Mouse (Mus musculus) myocyte (in vitro differentiated cells): ENCODE data around the gene Ankrd13b. TPM values are rescaled to one million over a fixed set of nuclear protein-coding genes. Genes with fewer than 3 reads are reported as not detected.

ENCODE experiments used
- H3K27me3 ChIP-seq: one replicate; pipeline ENCODE4 v1.6.1; 2011; ENCODE audit not compliant: control insufficient read depth, insufficient read depth, insufficient read length
- H3K36me3 ChIP-seq: one replicate; pipeline ENCODE4 v1.6.1; 2011; ENCODE audit not compliant: control insufficient read depth, insufficient read depth
- H3K4me2 ChIP-seq: one replicate; pipeline ENCODE4 v1.6.1; 2011; ENCODE audit warnings: low read depth, control low read depth
- H3K4me3 ChIP-seq: one replicate; pipeline ENCODE4 v1.5.1; 2011; ENCODE audit warnings: mild to moderate bottlenecking, control low read depth, moderate library complexity
- H3K79me2 ChIP-seq: one replicate; pipeline ENCODE4 v1.6.1; 2011; ENCODE audit not compliant: control insufficient read depth, insufficient read depth
- H3ac ChIP-seq: one replicate; pipeline ENCODE4 v1.6.1; 2011; ENCODE audit not compliant: control insufficient read depth, insufficient read length
- CEBPB ChIP-seq: IDR thresholded peaks from 2 replicates; pipeline ENCODE4 v1.6.1; 2011; ENCODE audit warnings: mild to moderate bottlenecking, moderate library complexity; ENCODE audit not compliant: poor library complexity, insufficient read depth, severe bottlenecking
- E2F4 ChIP-seq: IDR thresholded peaks from one replicate; pipeline ENCODE4 v1.6.1; 2011; ENCODE audit warnings: mild to moderate bottlenecking, control low read depth, moderate library complexity; ENCODE audit not compliant: insufficient read depth
- MAX ChIP-seq: IDR thresholded peaks from one replicate; pipeline ENCODE4 v1.6.1; 2011; ENCODE audit warnings: low read depth, mild to moderate bottlenecking, control low read depth
- MYOD1 ChIP-seq, 3 experiments: IDR thresholded peaks; one replicate each; pipeline ENCODE4 v1.6.1; 2011; ENCODE audit warnings: control low read depth in 2 of 3, low read depth in 2 of 3, mild to moderate bottlenecking in 2 of 3, moderate library complexity in 1 of 3; ENCODE audit not compliant: insufficient read length in 2 of 3, control insufficient read depth in 1 of 3
- MYOG ChIP-seq, 3 experiments: IDR thresholded peaks; one replicate each; pipeline ENCODE4 v1.6.1; 2011; ENCODE audit warnings: control low read depth in 2 of 3, low read depth in 2 of 3, mild to moderate bottlenecking in 2 of 3; ENCODE audit not compliant: insufficient read length in 2 of 3, control insufficient read depth in 1 of 3, insufficient read depth in 1 of 3
- POLR2A ChIP-seq: IDR thresholded peaks from one replicate; pipeline ENCODE4 v1.6.1; 2011; ENCODE audit warnings: low read depth, mild to moderate bottlenecking, control low read depth, moderate library complexity; ENCODE audit not compliant: insufficient read length
- POLR2AphosphoS2 ChIP-seq: IDR thresholded peaks from one replicate; pipeline ENCODE4 v1.6.1; 2011; ENCODE audit warnings: low read depth, control low read depth; ENCODE audit not compliant: insufficient read length
- REST ChIP-seq: IDR thresholded peaks from one replicate; pipeline ENCODE4 v1.6.1; 2011; ENCODE audit warnings: mild to moderate bottlenecking, control low read depth, moderate library complexity; ENCODE audit not compliant: insufficient read depth, insufficient read length
- SRF ChIP-seq: IDR thresholded peaks from one replicate; pipeline ENCODE4 v1.6.1; 2011; ENCODE audit warnings: low read depth; ENCODE audit not compliant: control insufficient read depth, insufficient read length
- TCF12 ChIP-seq: IDR thresholded peaks from one replicate; pipeline ENCODE4 v1.6.1; 2011; ENCODE audit warnings: mild to moderate bottlenecking, control low read depth; ENCODE audit not compliant: poor library complexity, insufficient read depth, severe bottlenecking
- TCF3 ChIP-seq: IDR thresholded peaks from one replicate; pipeline ENCODE4 v1.6.1; 2011; ENCODE audit warnings: low read depth, control low read depth; ENCODE audit not compliant: insufficient read length
- USF1 ChIP-seq: IDR thresholded peaks from one replicate; pipeline ENCODE4 v1.6.1; 2011; ENCODE audit warnings: low read depth, mild to moderate bottlenecking, control low read depth, moderate library complexity
- polyA plus RNA-seq: library from polyadenylated mRNA; unstranded; fragments of >200 nt; fragmentation: generic; extraction: Trizol; gene quantifications from one replicate; pipeline ENCODE4 v1.2.1, GENCODE M21; 2012; ENCODE audit warnings: missing spikeins

Gene Ankrd13b
- polyA plus RNA-seq, 1 experiment, result 46.0 TPM

GRCm38 (mm10) chr11:77525804-77526486 lies 36.5 kb upstream of the Ankrd13b start:
- no peak overlapping the region for H3K4me3 ChIP-seq
- H3K4me2 ChIP-seq, result no peak overlapping the region
- no peaks in the 10 kb centered on the region for H3K79me2 ChIP-seq
- TF ChIP-seq MAX (no peak), POLR2AphosphoS2 (peak; percentile 46), REST (no peak)
- H3K36me3 ChIP-seq, result no peaks in the 10 kb centered on the region
- H3ac ChIP-seq, result no peak overlapping the region
- H3K27me3 ChIP-seq, result no peaks in the 10 kb centered on the region

GRCm38 (mm10) chr11:77520601-77521529 lies 31.4 kb upstream of the Ankrd13b start:
- no peaks in the 10 kb centered on the region for H3K36me3 ChIP-seq
- no peak overlapping the region for H3K4me2 ChIP-seq
- H3K4me3 ChIP-seq, result no peak overlapping the region
- TF ChIP-seq MYOD1 (IDR thresholded peaks at IDR 0.05; ENCODE audit: control insufficient read depth in 1 of 3, insufficient read length in 2 of 3, low read depth in 2 of 3) (no peak), TCF12 (no peak), USF1 (no peak), POLR2A (no peak), SRF (no peak)
- H3K27me3 ChIP-seq, result no peaks in the 10 kb centered on the region
- no peak overlapping the region for H3ac ChIP-seq
- no peaks in the 10 kb centered on the region for H3K79me2 ChIP-seq

GRCm38 (mm10) chr11:77519043-77519442 lies 29.6 kb upstream of the Ankrd13b start, which contains the start of gene Gm10392:
Gene Gm10392, minus strand, starts transcription at chr11:77519198.
- H3K36me3 ChIP-seq, result no peaks in the 10 kb centered on the region
- no peak within 1 kb of the TSS for H3K4me3 ChIP-seq
- H3ac ChIP-seq, result no peak within 1 kb of the TSS
- no peaks in the 10 kb centered on the region for H3K79me2 ChIP-seq
- no peak within 1 kb of the TSS for H3K4me2 ChIP-seq
- TF ChIP-seq E2F4 (no peak), SRF (no peak), MYOD1 (IDR thresholded peaks at IDR 0.05; ENCODE audit: control insufficient read depth in 1 of 3, insufficient read length in 2 of 3, low read depth in 2 of 3) (no peak), USF1 (no peak), TCF12 (no peak), MAX (no peak), MYOG (IDR thresholded peaks at IDR 0.05; ENCODE audit: control insufficient read depth in 1 of 3, insufficient read depth in 1 of 3, insufficient read length in 2 of 3, low read depth in 2 of 3) (no peak), REST (no peak), POLR2A (no peak)
- no peaks in the 10 kb centered on the region for H3K27me3 ChIP-seq

GRCm38 (mm10) chr11:77518051-77518798 lies 28.7 kb upstream of the Ankrd13b start:
- Histone ChIP-seq H3K79me2 (no peaks in the 10 kb centered on the region), H3ac (no peak overlapping the region), H3K27me3 (no peaks in the 10 kb centered on the region), H3K4me3 (no peak overlapping the region), H3K36me3 (no peaks in the 10 kb centered on the region), H3K4me2 (no peak overlapping the region)
- TF ChIP-seq REST (no peak), CEBPB (no peak), POLR2A (no peak), USF1 (no peak), MYOD1 (IDR thresholded peaks at IDR 0.05; ENCODE audit: control insufficient read depth in 1 of 3, insufficient read length in 2 of 3, low read depth in 2 of 3) (no peak), MYOG (IDR thresholded peaks at IDR 0.05; ENCODE audit: control insufficient read depth in 1 of 3, insufficient read depth in 1 of 3, insufficient read length in 2 of 3, low read depth in 2 of 3) (no peak), TCF3 (no peak), POLR2AphosphoS2 (no peak), E2F4 (no peak), MAX (no peak), TCF12 (no peak), SRF (no peak)
